In genomic region chr2:35703241-35703640, GRCm38 (mm10) we compare ENCODE assay signal across 12 mouse cellular contexts.
DNase-seq lines count a peak whose midpoint lies in the region; ATAC-seq and TF ChIP-seq lines count a peak whose summit lies in the region.
"Had no signal": no experiment of that assay in that cellular context is flagged by ENCODE, and none has a peak within 500 bp of the region (broad histone marks: within the 10 kb centered on the region; RNA-seq: fewer than 3 reads in every experiment).

No protein-coding gene starts in this region.

- ATAC-seq in kidney, embryonic 14.5 days (ENCODE audit: low FRiP score, low TSS enrichment) = no peak

- H3K36me3 ChIP-seq in kidney, embryonic 14.5 days (ENCODE audit: control insufficient read depth, insufficient read depth, low read length) = peaks cover 14% of the 10 kb centered on the region
- H3K36me3 ChIP-seq in kidney, adult 2 months (ENCODE audit: control insufficient read depth, insufficient read depth, low read length) = no peaks in the 10 kb centered on the region
- H3K36me3 ChIP-seq: G1E had no signal

- no peaks in the 10 kb centered on the region for H3K27me3 ChIP-seq in cerebellum, adult 2 months (ENCODE audit: control insufficient read depth, insufficient read depth, low read length)
- no peaks in the 10 kb centered on the region for H3K27me3 ChIP-seq in kidney, embryonic 14.5 days (ENCODE audit: control insufficient read depth, insufficient read depth, low read length)
- H3K27me3 ChIP-seq in kidney, adult 2 months (replicated peaks; ENCODE audit: control insufficient read depth, insufficient read depth, low read length) = no peaks in the 10 kb centered on the region

- H3K9me3 ChIP-seq in kidney, embryonic 14.5 days (ENCODE audit: control insufficient read depth, low read length) = no peaks in the 10 kb centered on the region
- H3K9me3 ChIP-seq: G1E had no signal

- peaks cover 78% of the 10 kb centered on the region for H3K4me1 ChIP-seq in cerebellum, adult 2 months (ENCODE audit: control insufficient read depth, insufficient read depth, low read length)
- peaks cover 6% of the 10 kb centered on the region; the same call in 1 of the 2 replicates for H3K4me1 ChIP-seq in kidney, embryonic 14.5 days (ENCODE audit: control insufficient read depth, insufficient read depth, low read length)
- H3K4me1 ChIP-seq in kidney, adult 2 months (ENCODE audit: control insufficient read depth, insufficient read depth, low read length) = 0 out of 2 replicates have a peak, but pooled peaks cover 7% of the 10 kb centered on the region

- no peak overlapping the region for H3K4me2 ChIP-seq in kidney, embryonic 14.5 days (replicated peaks; ENCODE audit: low read depth, low read length)

- DNase-seq in cerebellum, adult 2 months = no peak
- DNase-seq in cerebellum, postnatal 25 days = no peak
- DNase-seq in kidney, adult 2 months = no peak
- DNase-seq in urinary bladder, postnatal 14 days (ENCODE audit: low spot score) = peak; percentile 78
- DNase-seq in urinary bladder, postnatal 10 days (ENCODE audit: low spot score) = no peak
- DNase-seq in right cerebral cortex, adult 2 months (ENCODE audit: low spot score in 2 of 2) = no peak
- DNase-seq in retina, embryonic 14.5 days (ENCODE audit: low spot score) = no peak
- DNase-seq: kidney, postnatal 10 days had no signal

- peak overlapping the region; percentile 18; the same call in 1 of the 2 replicates for H3K27ac ChIP-seq in cerebellum, adult 2 months (ENCODE audit: insufficient read depth, low read length)
- peak overlapping the region; percentile 17; the same call in 1 of the 2 replicates for H3K27ac ChIP-seq in kidney, embryonic 14.5 days (ENCODE audit: low read depth, low read length)
- H3K27ac ChIP-seq in kidney, adult 2 months (ENCODE audit: insufficient read depth, low read depth, low read length) = no peak overlapping the region

- no peak for TF ChIP-seq CTCF in cerebellum, adult 2 months (IDR thresholded peaks at IDR 0.05; ENCODE audit: borderline replicate concordance, insufficient read depth, low read depth, low read length)
- no peak for TF ChIP-seq CTCF in kidney, adult 2 months (conservative IDR thresholded peaks at IDR 0.05; ENCODE audit: insufficient read depth, insufficient read length, low read depth, low read length)

- TF ChIP-seq POLR2A in cerebellum, adult 2 months (IDR thresholded peaks at IDR 0.05; ENCODE audit: borderline replicate concordance, insufficient read depth, low read length) = no peak
- no peak for TF ChIP-seq POLR2A in kidney, adult 2 months (IDR thresholded peaks at IDR 0.05; ENCODE audit: low read depth, low read length)

- no peak overlapping the region for H3K4me3 ChIP-seq in cerebellum, adult 2 months (replicated peaks; ENCODE audit: insufficient read depth, low read depth, low read length)
- no peak overlapping the region for H3K4me3 ChIP-seq in kidney, embryonic 14.5 days (ENCODE audit: low read length)
- H3K4me3 ChIP-seq in kidney, adult 2 months (ENCODE audit: insufficient read depth, low read depth, low read length) = no peak overlapping the region
- H3K4me3 ChIP-seq: left cerebral cortex, adult 2 months; myocyte had no signal

- 26% methylated on average over 3 of the region's 3 CpGs for WGBS in cerebellum, adult 2 months
- 83% methylated on average over 3 of the region's 3 CpGs for WGBS in kidney, embryonic 14.5 days
- 68% methylated on average over 3 of the region's 3 CpGs for WGBS in kidney, adult 2 months

- no peak overlapping the region for H3K9ac ChIP-seq in kidney, embryonic 14.5 days (ENCODE audit: low read depth, low read length)
